Mouse (Mus musculus): ENCODE measurements around the gene C5ar1. TPM values are rescaled to one million over a fixed set of nuclear protein-coding genes. Genes with fewer than 3 reads are reported as not detected.

Gene C5ar1
- polyA plus RNA-seq, 1 experiment from 2014 or later = 285 TPM

Other genes starting within 250 kb of the C5ar1 start
- 4.9 to 8.7 TPM (median 8.4 TPM) in 3 replicates for gene Bicra, start 211.6 kb downstream of the C5ar1 start, polyA plus RNA-seq (2018)
- not detected in 3 replicates for gene Zfp541, start 197.7 kb downstream of the C5ar1 start, polyA plus RNA-seq (2018)
- gene Napa, start 161.1 kb downstream of the C5ar1 start, polyA plus RNA-seq (2018) = 85.4 to 112 TPM (median 98.6 TPM) in 3 replicates
- 3.3 to 6.8 TPM (median 5.9 TPM) in 3 replicates for gene Kptn, start 139.6 kb downstream of the C5ar1 start, polyA plus RNA-seq (2018)
- gene Slc8a2, start 129.7 kb downstream of the C5ar1 start, polyA plus RNA-seq (2018) = not detected in 3 replicates
- gene Meis3, start 84.5 kb downstream of the C5ar1 start, polyA plus RNA-seq (2018) = 10.2 to 15.0 TPM (median 11.2 TPM) in 3 replicates
- gene Dhx34, start 37.5 kb downstream of the C5ar1 start, polyA plus RNA-seq (2018) = 11.6 to 20.4 TPM (median 18.5 TPM) in 3 replicates
- 5.3 to 5.8 TPM (median 5.7 TPM) in 3 replicates for gene C5ar2, start 15.4 kb downstream of the C5ar1 start, polyA plus RNA-seq (2018)
- gene Inafm1, start 14.1 kb upstream of the C5ar1 start, polyA plus RNA-seq (2018) = 1.9 to 10.1 TPM (median 7.4 TPM) in 3 replicates
- 99.0 to 183 TPM (median 120 TPM) in 3 replicates for gene Ccdc9, start 27.3 kb upstream of the C5ar1 start, polyA plus RNA-seq (2018)
- gene Bbc3, start 48.9 kb upstream of the C5ar1 start, polyA plus RNA-seq (2018) = 5.0 to 24.1 TPM (median 6.4 TPM) in 3 replicates
- 50.0 to 88.6 TPM (median 68.1 TPM) in 3 replicates for gene Sae1, start 128.3 kb upstream of the C5ar1 start, polyA plus RNA-seq (2018)
- gene Zc3h4, start 141.4 kb upstream of the C5ar1 start, polyA plus RNA-seq (2018) = 23.8 to 26.3 TPM (median 25.4 TPM) in 3 replicates
- gene Tmem160, start 193.2 kb upstream of the C5ar1 start, polyA plus RNA-seq (2018) = 9.5 to 50.4 TPM (median 41.7 TPM) in 3 replicates
- not detected in 3 replicates for gene Npas1, start 218.2 kb upstream of the C5ar1 start, polyA plus RNA-seq (2018)